In the genomic region with DNA sequence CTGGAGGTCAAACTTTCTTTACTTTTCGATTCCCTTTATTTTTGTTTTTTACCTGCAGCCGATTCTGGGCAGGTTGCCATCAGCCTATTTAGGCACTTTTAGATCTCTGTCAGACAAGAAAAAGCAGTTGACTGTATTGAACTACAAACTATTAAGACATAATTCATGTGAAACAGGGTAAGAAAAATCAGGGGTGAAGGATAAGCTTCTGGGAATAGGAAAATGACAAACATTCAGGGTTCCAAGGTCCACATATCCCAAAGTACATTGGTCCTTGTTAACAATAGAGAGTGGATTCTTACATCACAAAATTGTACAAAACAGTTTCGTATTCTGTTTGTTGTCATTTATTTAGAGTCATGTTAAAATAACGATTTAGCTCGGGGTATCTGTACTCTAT, we compare ENCODE assay signal across 25 mouse cellular contexts.
DNase-seq lines count a peak whose midpoint lies in the region; ATAC-seq and TF ChIP-seq lines count a peak whose summit lies in the region.
"Had no signal": no experiment of that assay in that cellular context is flagged by ENCODE, and none has a peak within 500 bp of the region (broad histone marks: within the 10 kb centered on the region; RNA-seq: fewer than 3 reads in every experiment).

No protein-coding gene starts in this region.

- no peaks in the 10 kb centered on the region for H3K36me3 ChIP-seq in liver, adult 2 months (ENCODE audit: control insufficient read depth, insufficient read depth, low read length)
- no peaks in the 10 kb centered on the region for H3K36me3 ChIP-seq in liver, embryonic 11.5 days (ENCODE audit: control insufficient read depth, insufficient read depth, low read length)
- H3K36me3 ChIP-seq in liver, postnatal 0 days (replicated peaks; ENCODE audit: insufficient read depth, low read length), result no peaks in the 10 kb centered on the region
- H3K36me3 ChIP-seq: G1E had no signal

- H3K4me2 ChIP-seq in liver, embryonic 11.5 days, result no peak overlapping the region
- H3K4me2 ChIP-seq in liver, postnatal 0 days (ENCODE audit: low read depth, low read length), result peak overlapping the region; percentile 26; the same call in 1 of the 2 replicates

- no peak for TF ChIP-seq POLR2A in liver, adult 2 months (IDR thresholded peaks at IDR 0.05; ENCODE audit: extremely low read depth, insufficient read depth, low read length)
- TF ChIP-seq POLR2A in brain, embryonic 14.5 days (IDR thresholded peaks at IDR 0.05; ENCODE audit: borderline replicate concordance, extremely low read depth, insufficient read depth, insufficient read length, poor library complexity, severe bottlenecking), result no peak

- no peaks in the 10 kb centered on the region for H3K9me3 ChIP-seq in liver, embryonic 11.5 days (ENCODE audit: control insufficient read depth, low read length)
- H3K9me3 ChIP-seq in liver, postnatal 0 days (ENCODE audit: low read length), result no peaks in the 10 kb centered on the region
- H3K9me3 ChIP-seq: G1E had no signal

- no peak for TF ChIP-seq CTCF in liver, adult 2 months (IDR thresholded peaks at IDR 0.05; ENCODE audit: low read depth, low read length)
- TF ChIP-seq CTCF in liver, postnatal 0 days (IDR thresholded peaks at IDR 0.05; ENCODE audit: low read depth), result no peak
- no peak for TF ChIP-seq CTCF in brain, embryonic 14.5 days (IDR thresholded peaks at IDR 0.05; ENCODE audit: borderline replicate concordance, extremely low read depth, insufficient read depth, insufficient read length)

- no peak overlapping the region for H3K27ac ChIP-seq in liver, adult 2 months (replicated peaks; ENCODE audit: insufficient read depth, low read depth, low read length)
- no peak overlapping the region for H3K27ac ChIP-seq in liver, embryonic 11.5 days (ENCODE audit: low read depth, low read length)
- H3K27ac ChIP-seq in liver, postnatal 0 days (ENCODE audit: low read depth), result no peak overlapping the region

- no peaks in the 10 kb centered on the region for H3K79me2 ChIP-seq in liver, adult 2 months (ENCODE audit: control insufficient read depth, insufficient read depth, low read length)

- no peak for TF ChIP-seq EP300 in liver, postnatal 0 days (IDR thresholded peaks at IDR 0.05; ENCODE audit: low read depth)

- ATAC-seq in liver, embryonic 11.5 days (replicated peaks; ENCODE audit: low FRiP score), result no peak
- peak; percentile 67 for ATAC-seq in liver, postnatal 0 days
- ATAC-seq: activated CD4-positive, CD25-positive, alpha-beta regulatory T cell, adult 4 months; CD4-positive, CD25-positive, alpha-beta regulatory T cell, adult 4 months; Patski had no signal

- WGBS in liver, adult 2 months, result 30% methylated on average over 5 of the region's 5 CpGs
- WGBS in liver, embryonic 11.5 days, result 81% methylated on average over 5 of the region's 5 CpGs
- 66% methylated on average over 5 of the region's 5 CpGs for WGBS in liver, postnatal 0 days (ENCODE audit: insufficient replicate concordance)

- H3K4me3 ChIP-seq in liver, adult 2 months (ENCODE audit: insufficient read depth, low read depth, low read length), result no peak overlapping the region
- no peak overlapping the region for H3K4me3 ChIP-seq in liver, embryonic 11.5 days (ENCODE audit: low read depth, low read length)
- no peak overlapping the region for H3K4me3 ChIP-seq in liver, postnatal 0 days (ENCODE audit: low read depth, low read length)

- H3K4me1 ChIP-seq in liver, adult 2 months (ENCODE audit: control insufficient read depth, insufficient read depth, low read length), result no peaks in the 10 kb centered on the region
- H3K4me1 ChIP-seq in liver, embryonic 11.5 days (replicated peaks; ENCODE audit: control insufficient read depth, insufficient read depth, low read length), result no peaks in the 10 kb centered on the region
- no peaks in the 10 kb centered on the region for H3K4me1 ChIP-seq in liver, postnatal 0 days (ENCODE audit: insufficient read depth)

- no peak overlapping the region for H3K9ac ChIP-seq in liver, adult 2 months (ENCODE audit: low read depth, low read length)
- H3K9ac ChIP-seq in liver, embryonic 11.5 days (ENCODE audit: low read depth, low read length), result no peak overlapping the region
- no peak overlapping the region for H3K9ac ChIP-seq in liver, postnatal 0 days (replicated peaks)

- H3K27me3 ChIP-seq in liver, adult 2 months (ENCODE audit: control insufficient read depth, insufficient read depth, low read length), result no peaks in the 10 kb centered on the region
- H3K27me3 ChIP-seq in liver, embryonic 11.5 days (replicated peaks; ENCODE audit: control insufficient read depth, insufficient read depth, low read length), result no peaks in the 10 kb centered on the region
- H3K27me3 ChIP-seq in liver, postnatal 0 days (ENCODE audit: insufficient read depth, low read length), result no peaks in the 10 kb centered on the region
- H3K27me3 ChIP-seq: CH12.LX, Patski had no signal

- DNase-seq in liver, adult 2 months (ENCODE audit: extremely low read depth, low read depth, low spot score), result peak; percentile 65
- DNase-seq in liver, embryonic 11.5 days (ENCODE audit: low spot score), result no peak
- peak; percentile 16 for DNase-seq in liver, postnatal 0 days
- no peak for DNase-seq in liver
- peak; percentile 15 for DNase-seq in brain, adult 2 months (ENCODE audit: low read depth, low spot score)
- peak; percentile 9 for DNase-seq in brain, embryonic 14.5 days (ENCODE audit: low read depth)
- DNase-seq in embryo, embryonic 9.5 days (ENCODE audit: extremely low spot score), result no peak
- no peak for DNase-seq in adrenal gland, postnatal 4 days (ENCODE audit: low spot score in 2 of 2)
- DNase-seq: adrenal gland, adult 2 months; adrenal gland, adult 8-10 months; adrenal gland, postnatal 10 days; adrenal gland, postnatal 14 days; adrenal gland, postnatal 25 days; adrenal gland, postnatal 36 days; B cell, adult 2 months; cerebellum, adult 11 months; cerebellum, adult 11-12 months; cerebellum, adult 18-20 months; cerebellum, adult 2 months; cerebellum, adult 8-10 months had no signal

Comparison
In these comparisons a context has a peak if more than half of its experiments do, and no peak if none do; other contexts are left out.
1. DNase-seq: peak in liver, adult 2 months (single experiment), liver, postnatal 0 days (single experiment), brain, adult 2 months (single experiment) and brain, embryonic 14.5 days (single experiment); none in liver, embryonic 11.5 days (single experiment), liver (single experiment), embryo, embryonic 9.5 days (single experiment) and adrenal gland, postnatal 4 days (0 of 2).